ENCODE assay signal across 8 mouse cellular contexts in genomic region chr10:14332688-14333117, GRCm38 (mm10).
DNase-seq lines count a peak whose midpoint lies in the region; ATAC-seq and TF ChIP-seq lines count a peak whose summit lies in the region.

No protein-coding gene starts in this region.

- ATAC-seq in common myeloid progenitor, adult 5-6 weeks (replicated peaks; ENCODE audit: low read depth, poor library complexity, severe bottlenecking), result 0 out of 2 replicates have a peak, but pooled peaks have one; percentile 32
- ATAC-seq in midbrain, embryonic 16.5 days, result peak; percentile 91

- no peak overlapping the region for H3K27ac ChIP-seq in kidney, adult 2 months (ENCODE audit: insufficient read depth, low read depth, low read length)
- H3K27ac ChIP-seq in midbrain, embryonic 16.5 days (ENCODE audit: low read length), result peak overlapping the region; percentile 66

- H3K36me3 ChIP-seq in kidney, adult 2 months (ENCODE audit: control insufficient read depth, insufficient read depth, low read length), result no peaks in the 10 kb centered on the region
- H3K36me3 ChIP-seq in midbrain, embryonic 16.5 days (ENCODE audit: control insufficient read depth, insufficient read depth, low read length), result no peaks in the 10 kb centered on the region

- 34% methylated on average over 4 of the region's 4 CpGs for WGBS in kidney, adult 2 months
- 37% methylated on average over 4 of the region's 4 CpGs for WGBS in midbrain, embryonic 16.5 days
- WGBS in lung, adult 2 months, result 39% methylated on average over 4 of the region's 4 CpGs

- H3K4me3 ChIP-seq in kidney, adult 2 months (ENCODE audit: insufficient read depth, low read depth, low read length), result no peak overlapping the region
- H3K4me3 ChIP-seq in midbrain, embryonic 16.5 days (ENCODE audit: low read depth, low read length), result no peak overlapping the region
- no peak overlapping the region for H3K4me3 ChIP-seq in lung, adult 2 months (replicated peaks; ENCODE audit: extremely low read depth, low read depth, low read length)

- H3K4me2 ChIP-seq in midbrain, embryonic 16.5 days (ENCODE audit: low read length), result no peak overlapping the region

- peak; percentile 18 for DNase-seq in gastrocnemius, postnatal 14 days
- no peak for DNase-seq in gastrocnemius, adult 18-20 months (ENCODE audit: low spot score)
- DNase-seq in kidney, adult 2 months, result peak; percentile 30
- DNase-seq in thymus, postnatal 36 days, result peak; percentile 44 to 60
- no peak for DNase-seq in heart, postnatal 25 days (ENCODE audit: low spot score)
- no peak for DNase-seq in lung, adult 2 months

- intact Hi-C loops in gastrocnemius, postnatal 14 days (cut with DNase I; ENCODE audit: low total_unique reads), result no loop called here
- intact Hi-C loops in heart, postnatal 25 days (cut with DNase I), result no loop called here

- no peak overlapping the region for H3K9ac ChIP-seq in midbrain, embryonic 16.5 days (ENCODE audit: low read depth, low read length)

- no peak for TF ChIP-seq CTCF in kidney, adult 2 months (conservative IDR thresholded peaks at IDR 0.05; ENCODE audit: insufficient read depth, insufficient read length, low read depth, low read length)
- no peak for TF ChIP-seq CTCF in lung, adult 2 months (IDR thresholded peaks at IDR 0.05; ENCODE audit: insufficient read depth, low read length)

- no peaks in the 10 kb centered on the region for H3K27me3 ChIP-seq in kidney, adult 2 months (replicated peaks; ENCODE audit: control insufficient read depth, insufficient read depth, low read length)
- H3K27me3 ChIP-seq in midbrain, embryonic 16.5 days (ENCODE audit: control insufficient read depth, insufficient read depth, low read depth, low read length), result no peaks in the 10 kb centered on the region

- no peaks in the 10 kb centered on the region for H3K9me3 ChIP-seq in midbrain, embryonic 16.5 days (replicated peaks; ENCODE audit: control insufficient read depth, low read length, poor library complexity, severe bottlenecking)

- no peak for TF ChIP-seq POLR2A in kidney, adult 2 months (IDR thresholded peaks at IDR 0.05; ENCODE audit: low read depth, low read length)
- TF ChIP-seq POLR2A in lung, adult 2 months (IDR thresholded peaks at IDR 0.05; ENCODE audit: borderline replicate concordance, extremely low read depth, low read depth, low read length), result no peak

- H3K4me1 ChIP-seq in kidney, adult 2 months (ENCODE audit: control insufficient read depth, insufficient read depth, low read length), result no peaks in the 10 kb centered on the region
- peaks cover 16% of the 10 kb centered on the region; the same call in 1 of the 2 replicates for H3K4me1 ChIP-seq in midbrain, embryonic 16.5 days (ENCODE audit: control insufficient read depth, insufficient read depth, low read length)
- H3K4me1 ChIP-seq in lung, adult 2 months (ENCODE audit: control insufficient read depth, insufficient read depth, low read length), result no peaks in the 10 kb centered on the region

Comparison
In these comparisons a context has a peak if more than half of its experiments do, and no peak if none do; other contexts are left out.
1. DNase-seq: peak in gastrocnemius, postnatal 14 days (single experiment), kidney, adult 2 months (single experiment) and thymus, postnatal 36 days (2 of 2); none in gastrocnemius, adult 18-20 months (single experiment), heart, postnatal 25 days (single experiment) and lung, adult 2 months (single experiment).